ENCODE assay signal across 34 mouse cellular contexts in the genomic region with DNA sequence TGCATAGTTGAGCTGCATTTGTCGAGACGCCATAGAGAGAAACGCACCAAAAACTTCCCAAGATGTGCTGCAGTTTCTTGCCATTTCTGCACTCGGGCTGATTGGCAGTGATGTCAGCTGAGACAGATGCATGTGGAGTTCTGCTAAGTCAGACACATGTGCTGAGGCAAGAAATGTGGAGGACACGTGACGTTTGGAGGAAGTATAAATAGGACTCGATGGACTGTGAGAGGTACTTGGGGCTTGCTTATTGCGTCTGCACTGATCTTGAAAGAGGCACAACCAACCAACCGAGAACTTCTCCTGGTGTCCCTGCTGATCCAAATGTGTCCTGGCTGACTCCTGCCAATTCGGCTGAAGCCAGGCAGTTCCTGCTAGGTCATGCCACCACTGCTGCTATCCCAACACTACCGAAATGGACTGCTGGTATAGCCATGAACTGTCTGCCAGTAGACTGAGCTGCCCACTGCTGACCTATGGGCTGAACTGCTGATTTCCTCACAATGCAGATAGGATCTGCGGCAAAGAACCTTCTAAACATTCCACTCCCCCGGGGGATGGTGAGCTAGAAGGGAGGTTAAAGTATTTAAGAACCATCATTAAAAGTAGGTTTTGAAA. TPM values are rescaled to one million over a fixed set of nuclear protein-coding genes. Genes with fewer than 3 reads are reported as not detected.
DNase-seq lines count a peak whose midpoint lies in the region; ATAC-seq and TF ChIP-seq lines count a peak whose summit lies in the region.
"Had no signal": no experiment of that assay in that cellular context is flagged by ENCODE, and none has a peak within 500 bp of the region (broad histone marks: within the 10 kb centered on the region; RNA-seq: fewer than 3 reads in every experiment).

Kmo (plus strand) TSS at position 568 of the 618 bp plus-strand sequence.

- H3K9me3 ChIP-seq in liver, embryonic 11.5 days (ENCODE audit: control insufficient read depth, low read length), result no peaks in the 10 kb centered on the region
- H3K9me3 ChIP-seq in CH12.LX (replicated peaks; ENCODE audit: low read length), result no peaks in the 10 kb centered on the region
- H3K9me3 ChIP-seq: embryonic facial prominence, embryonic 10.5 days; embryonic facial prominence, embryonic 15.5 days; forebrain, embryonic 12.5 days; G1E; heart, embryonic 13.5 days; hindbrain, embryonic 10.5 days; hindbrain, embryonic 15.5 days; kidney, embryonic 15.5 days; stomach, embryonic 15.5 days had no signal

- no peak for TF ChIP-seq POLR2A in liver, adult 2 months (IDR thresholded peaks at IDR 0.05; ENCODE audit: extremely low read depth, insufficient read depth, low read length)
- TF ChIP-seq POLR2A in CH12.LX (IDR thresholded peaks at IDR 0.05; ENCODE audit: low read depth, low read length), result no peak

- WGBS in liver, adult 2 months, result 76% methylated on average over 13 of the region's 13 CpGs
- 90% methylated on average over 13 of the region's 13 CpGs for WGBS in liver, embryonic 11.5 days

- in situ Hi-C loops in CH12.LX (cut with MboI; ENCODE audit: low pct_ligation_motif_present, low pct_unique_long_range_greater_than_20kb, low sequenced_read_pairs), result no loop called here

- dilution Hi-C loops in CH12.LX (cut with MboI; ENCODE audit: extremely low pct_ligation_motif_present, extremely low pct_unique_long_range_greater_than_20kb, low sequenced_read_pairs), result no loop called here

- H3K36me3 ChIP-seq in liver, adult 2 months (ENCODE audit: control insufficient read depth, insufficient read depth, low read length), result peaks cover 43% of the 10 kb centered on the region
- peaks cover 23% of the 10 kb centered on the region for H3K36me3 ChIP-seq in liver, embryonic 11.5 days (ENCODE audit: control insufficient read depth, insufficient read depth, low read length)
- peaks cover 33 to 72% of the 10 kb centered on the region in 2 experiments for H3K36me3 ChIP-seq in CH12.LX (replicated peaks in 1 of 2; ENCODE audit: control insufficient read depth in 1 of 2, insufficient read depth in 1 of 2, low read length in 1 of 2)

- ATAC-seq in liver, embryonic 11.5 days (replicated peaks; ENCODE audit: low FRiP score), result no peak
- no peak for ATAC-seq in monocyte, adult 5-6 weeks (replicated peaks; ENCODE audit: insufficient number of reproducible peaks, low FRiP score, low TSS enrichment, poor library complexity, severe bottlenecking)
- ATAC-seq: forebrain, postnatal 0 days; inflammation-experienced regulatory T-cells, adult 6 months; Patski had no signal

- H3K4me1 ChIP-seq in liver, adult 2 months (ENCODE audit: control insufficient read depth, insufficient read depth, low read length), result peaks cover 6% of the 10 kb centered on the region
- H3K4me1 ChIP-seq in liver, embryonic 11.5 days (replicated peaks; ENCODE audit: control insufficient read depth, insufficient read depth, low read length), result peaks cover 7% of the 10 kb centered on the region
- H3K4me1 ChIP-seq in CH12.LX (ENCODE audit: control insufficient read depth in 1 of 2, insufficient read depth in 2 of 2), result peaks cover 5 to 60% of the 10 kb centered on the region in 2 experiments; a peak in 3 of 4 replicates

- TF ChIP-seq EP300 in CH12.LX (IDR thresholded peaks at IDR 0.05; ENCODE audit: low read length), result no peak

- H3K4me3 ChIP-seq in liver, adult 2 months (ENCODE audit: insufficient read depth, low read depth, low read length), result no peak within 1 kb of the TSS
- H3K4me3 ChIP-seq in liver, embryonic 11.5 days (ENCODE audit: low read depth, low read length), result no peak within 1 kb of the TSS
- no peak within 1 kb of the TSS for H3K4me3 ChIP-seq in CH12.LX (replicated peaks in 1 of 3; ENCODE audit: low read depth in 2 of 3, low read length in 2 of 3, poor library complexity in 1 of 3)
- H3K4me3 ChIP-seq: embryonic facial prominence, embryonic 10.5 days; embryonic facial prominence, embryonic 15.5 days; forebrain, embryonic 12.5 days; heart, embryonic 13.5 days; hindbrain, embryonic 10.5 days; hindbrain, embryonic 15.5 days; kidney, embryonic 15.5 days; stomach, embryonic 15.5 days had no signal

- H3K4me2 ChIP-seq in liver, embryonic 11.5 days, result no peak within 1 kb of the TSS
- no peak within 1 kb of the TSS for H3K4me2 ChIP-seq in CH12.LX (ENCODE audit: insufficient read depth, low read depth, poor library complexity, severe bottlenecking)
- H3K4me2 ChIP-seq: embryonic facial prominence, embryonic 15.5 days; forebrain, embryonic 12.5 days; heart, embryonic 13.5 days; hindbrain, embryonic 15.5 days; kidney, embryonic 15.5 days; stomach, embryonic 15.5 days had no signal

- TF ChIP-seq CTCF in liver, adult 2 months (IDR thresholded peaks at IDR 0.05; ENCODE audit: low read depth, low read length), result no peak
- TF ChIP-seq CTCF in CH12.LX (conservative IDR thresholded peaks at IDR 0.05 in 1 of 2, IDR thresholded peaks at IDR 0.05 in 1 of 2; ENCODE audit: low read depth in 2 of 2, low read length in 2 of 2), result no peak

- H3K27me3 ChIP-seq in liver, adult 2 months (ENCODE audit: control insufficient read depth, insufficient read depth, low read length), result no peaks in the 10 kb centered on the region
- H3K27me3 ChIP-seq in liver, embryonic 11.5 days (replicated peaks; ENCODE audit: control insufficient read depth, insufficient read depth, low read length), result no peaks in the 10 kb centered on the region
- H3K27me3 ChIP-seq in CH12.LX (replicated peaks), result no peaks in the 10 kb centered on the region
- H3K27me3 ChIP-seq: embryonic facial prominence, embryonic 15.5 days; forebrain, embryonic 12.5 days; heart, embryonic 13.5 days; hindbrain, embryonic 15.5 days; kidney, embryonic 15.5 days; Patski; stomach, embryonic 15.5 days had no signal

- H3K9ac ChIP-seq in liver, adult 2 months (ENCODE audit: low read depth, low read length), result no peak within 1 kb of the TSS
- H3K9ac ChIP-seq in liver, embryonic 11.5 days (ENCODE audit: low read depth, low read length), result no peak within 1 kb of the TSS
- H3K9ac ChIP-seq in CH12.LX (ENCODE audit: insufficient read depth, low read depth), result no peak within 1 kb of the TSS
- H3K9ac ChIP-seq: embryonic facial prominence, embryonic 15.5 days; forebrain, embryonic 12.5 days; forebrain, postnatal 0 days; heart, embryonic 13.5 days; hindbrain, embryonic 15.5 days; kidney, embryonic 15.5 days; stomach, embryonic 15.5 days had no signal

- H3K27ac ChIP-seq in liver, adult 2 months (replicated peaks; ENCODE audit: insufficient read depth, low read depth, low read length), result no peak within 1 kb of the TSS
- H3K27ac ChIP-seq in liver, embryonic 11.5 days (ENCODE audit: low read depth, low read length), result no peak within 1 kb of the TSS
- H3K27ac ChIP-seq in CH12.LX (ENCODE audit: insufficient read depth, low read depth), result no peak within 1 kb of the TSS
- H3K27ac ChIP-seq: embryonic facial prominence, embryonic 10.5 days; embryonic facial prominence, embryonic 15.5 days; forebrain, embryonic 12.5 days; heart, embryonic 13.5 days; hindbrain, embryonic 10.5 days; hindbrain, embryonic 15.5 days; kidney, embryonic 15.5 days; macrophage; stomach, embryonic 15.5 days had no signal

- H3K79me2 ChIP-seq in liver, adult 2 months (ENCODE audit: control insufficient read depth, insufficient read depth, low read length), result peaks cover 21% of the 10 kb centered on the region; the same call in 1 of the 2 replicates
- H3K79me2 ChIP-seq in CH12.LX (replicated peaks; ENCODE audit: control insufficient read depth, extremely low read depth, insufficient read depth, poor library complexity, severe bottlenecking), result 0 out of 2 replicates have a peak, but pooled peaks cover 14% of the 10 kb centered on the region

- TF ChIP-seq RAD21 in CH12.LX (IDR thresholded peaks at IDR 0.05; ENCODE audit: low read depth, low read length), result no peak

- DNase-seq in adrenal gland, postnatal 14 days, result no peak
- no peak for DNase-seq in adrenal gland, adult (ENCODE audit: inconsistent age in 2 of 2, low spot score in 1 of 2)
- no peak for DNase-seq in liver, adult 2 months (ENCODE audit: extremely low read depth, low read depth, low spot score)
- no peak for DNase-seq in liver, embryonic 11.5 days (ENCODE audit: low spot score)
- DNase-seq in CH12.LX (ENCODE audit: extremely low read depth), result no peak
- DNase-seq in frontal cortex, postnatal 14 days (ENCODE audit: low spot score in 2 of 2), result no peak
- no peak for DNase-seq in Muller cell, postnatal 12 days (ENCODE audit: inconsistent ontology term)
- DNase-seq: adrenal gland, postnatal 25 days; cerebellum, adult 8-10 months; forebrain, postnatal 0 days; heart, postnatal 10 days; kidney, adult 11 months; kidney, postnatal 25 days; layer of hippocampus, postnatal 36 days; left cerebral cortex, postnatal 4 days; lung, adult 2 months; lung, postnatal 10 days; midbrain, embryonic 14.5 days; right cerebral cortex, adult 18-20 months; thymus, adult 18-20 months; thymus, postnatal 25 days had no signal

TF ChIP-seq in CH12.LX, 34 proteins besides CTCF, POLR2A, EP300 and RAD21:
- TF ChIP-seq USF1 (IDR thresholded peaks at IDR 0.05; ENCODE audit: low read depth, low read length) (no peak), ELF1 (IDR thresholded peaks at IDR 0.05; ENCODE audit: low read depth, low read length) (no peak), BHLHE40 (IDR thresholded peaks at IDR 0.05; ENCODE audit: low read depth, low read length) (no peak), IRF4 (IDR thresholded peaks at IDR 0.05; ENCODE audit: low read depth, low read length) (no peak), SIN3A (IDR thresholded peaks at IDR 0.05; ENCODE audit: low read length) (no peak), TCF12 (IDR thresholded peaks at IDR 0.05; ENCODE audit: low read depth, low read length) (no peak), GABPA (IDR thresholded peaks at IDR 0.05; ENCODE audit: insufficient replicate concordance, low read depth, low read length) (no peak), ETS1 (conservative IDR thresholded peaks at IDR 0.05; ENCODE audit: low read depth, low read length) (no peak), MAFK (IDR thresholded peaks at IDR 0.05; ENCODE audit: insufficient replicate concordance, low read length) (no peak), USF2 (conservative IDR thresholded peaks at IDR 0.05; ENCODE audit: low read depth, low read length) (no peak), HCFC1 (IDR thresholded peaks at IDR 0.05; ENCODE audit: low read depth, low read length) (no peak)

RNA-seq across cellular contexts. Expression of gene Kmo, which starts in this region (rescaled TPM):
- total RNA-seq in adrenal gland, postnatal 14 days (2021), result 3.5 and 11.5 TPM in 2 replicates
- total RNA-seq in liver, adult 2 months (2014; rRNA removed), result 210 and 319 TPM in 2 replicates
- polyA plus RNA-seq in liver, adult 2 months (2012; rRNA removed), result 64.7 and 69.1 TPM in 2 replicates
- polyA plus RNA-seq in liver, embryonic 11.5 days (2014; fragmentation: Nextera tagmentation; extraction: Ambion mirVana), result 1.7 and 1.9 TPM in 2 replicates
- 9.7 and 13.2 TPM in 2 replicates for total RNA-seq in CH12.LX (2012; rRNA removed)
- total RNA-seq in CH12.LX (2014; rRNA removed), result 49.2 and 50.6 TPM in 2 replicates
- 42.5 and 48.1 TPM in 2 replicates for polyA plus RNA-seq in CH12.LX (2012; ENCODE audit: insufficient read length, low read depth)
- total RNA-seq in monocyte, adult 5-6 weeks (2017), result 7.5 to 16.0 TPM (median 10.7 TPM) in 3 replicates
- total RNA-seq: forebrain, postnatal 0 days; G1E had no signal
- polyA plus RNA-seq: embryonic facial prominence, embryonic 10.5 days; forebrain, postnatal 0 days; G1E; hindbrain, embryonic 15.5 days; midbrain, embryonic 14.5 days had no signal

Comparison
In these comparisons a context has a peak if more than half of its experiments do, and no peak if none do; other contexts are left out.
1. RNA of gene Kmo (polyA plus RNA-seq): 64.7 to 69.1 TPM in liver, adult 2 months and 42.5 to 48.1 TPM in CH12.LX; 1.7 to 1.9 TPM in liver, embryonic 11.5 days; every median in the first group is over 10 times any median in the second.